Mouse (Mus musculus): ENCODE data around the gene Smc3. TPM values are rescaled to one million over a fixed set of nuclear protein-coding genes. Genes with fewer than 3 reads are reported as not detected.
A peak's percentile ranks its signal among the peaks of the same experiment; 100 is the strongest.

Smc3 gene
- polyA plus RNA-seq, 1 experiment from 2014 or later: 61.8 TPM

GRCm38 (mm10) chr19:53560436-53560835 is 39.8 kb upstream of the Smc3 start:
- Histone ChIP-seq H3K9me3 (replicated peaks; ENCODE audit: control insufficient read depth, low read length) (no peaks in the 10 kb centered on the region), H3K4me2 (ENCODE audit: low read length) (no peak overlapping the region)

GRCm38 (mm10) chr19:53564174-53564573 is 36.0 kb upstream of the Smc3 start:
- no peak overlapping the region for H3K9ac ChIP-seq (ENCODE audit: low read length)
- ATAC-seq (no peak), DNase-seq (ENCODE audit: low spot score) (no peak)
- no peak overlapping the region for H3K27ac ChIP-seq (ENCODE audit: low read depth, low read length)
- H3K9me3 ChIP-seq (replicated peaks; ENCODE audit: control insufficient read depth, low read length): no peaks in the 10 kb centered on the region
- no peak overlapping the region for H3K4me3 ChIP-seq (ENCODE audit: low read depth, low read length)
- H3K4me2 ChIP-seq (ENCODE audit: low read length): no peak overlapping the region
- no peaks in the 10 kb centered on the region for H3K27me3 ChIP-seq (replicated peaks; ENCODE audit: control insufficient read depth, insufficient read depth, low read length)
- H3K4me1 ChIP-seq (ENCODE audit: control insufficient read depth, insufficient read depth, low read length): no peaks in the 10 kb centered on the region; the same call in 1 of the 2 replicates
- H3K36me3 ChIP-seq (ENCODE audit: control insufficient read depth, insufficient read depth, low read length): no peaks in the 10 kb centered on the region
- WGBS: 66% methylated on average over 4 of the region's 4 CpGs

More at GRCm38 (mm10) chr19:53560436-53560835, 39.8 kb upstream of the Smc3 start:
- H3K9ac ChIP-seq (ENCODE audit: low read length): no peak overlapping the region
- no peak overlapping the region for H3K4me3 ChIP-seq (ENCODE audit: low read depth, low read length)
- no peaks in the 10 kb centered on the region for H3K27me3 ChIP-seq (replicated peaks; ENCODE audit: control insufficient read depth, insufficient read depth, low read length)
- no peaks in the 10 kb centered on the region for H3K4me1 ChIP-seq (ENCODE audit: control insufficient read depth, insufficient read depth, low read length)
- ATAC-seq (no peak), DNase-seq (ENCODE audit: low spot score) (no peak)
- no peaks in the 10 kb centered on the region for H3K36me3 ChIP-seq (ENCODE audit: control insufficient read depth, insufficient read depth, low read length)
- H3K27ac ChIP-seq (ENCODE audit: low read depth, low read length): no peak overlapping the region
- 87% methylated on average over 3 of the region's 3 CpGs for WGBS

- WGBS: 94% methylated on average over 14 of the region's 14 CpGs
- no peak overlapping the region for H3K9ac ChIP-seq (ENCODE audit: low read length)
- H3K36me3 ChIP-seq (ENCODE audit: control insufficient read depth, insufficient read depth, low read length): no peaks in the 10 kb centered on the region
- no peaks in the 10 kb centered on the region for H3K27me3 ChIP-seq (replicated peaks; ENCODE audit: control insufficient read depth, insufficient read depth, low read length)
- no peak overlapping the region for H3K4me2 ChIP-seq (ENCODE audit: low read length)
- DNase-seq (ENCODE audit: low spot score): no peak
- no peaks in the 10 kb centered on the region for H3K9me3 ChIP-seq (replicated peaks; ENCODE audit: control insufficient read depth, low read length)
- H3K4me1 ChIP-seq (ENCODE audit: control insufficient read depth, insufficient read depth, low read length): no peaks in the 10 kb centered on the region; the same call in 1 of the 2 replicates
- H3K4me3 ChIP-seq (ENCODE audit: low read depth, low read length): no peak overlapping the region
- no peak overlapping the region for H3K27ac ChIP-seq (ENCODE audit: low read depth, low read length)
- no peak for ATAC-seq
These were observed 34.5 kb upstream of the Smc3 start for GRCm38 (mm10) chr19:53565565-53566277.

- Histone ChIP-seq H3K36me3 (ENCODE audit: control insufficient read depth, insufficient read depth, low read length) (no peaks in the 10 kb centered on the region), H3K4me1 (ENCODE audit: control insufficient read depth, insufficient read depth, low read length) (no peaks in the 10 kb centered on the region; the same call in 1 of the 2 replicates), H3K4me2 (ENCODE audit: low read length) (peak overlapping the region; percentile 28), H3K27me3 (replicated peaks; ENCODE audit: control insufficient read depth, insufficient read depth, low read length) (no peaks in the 10 kb centered on the region), H3K9ac (ENCODE audit: low read length) (no peak overlapping the region), H3K27ac (ENCODE audit: low read depth, low read length) (no peak overlapping the region), H3K9me3 (replicated peaks; ENCODE audit: control insufficient read depth, low read length) (no peaks in the 10 kb centered on the region), H3K4me3 (ENCODE audit: low read depth, low read length) (no peak overlapping the region)
- peak; percentile 58 for ATAC-seq
- peak; percentile 63 for DNase-seq (ENCODE audit: low spot score)
- WGBS: 2% methylated on average over 11 of the region's 11 CpGs
These were observed 32.3 kb upstream of the Smc3 start for GRCm38 (mm10) chr19:53567864-53568263.

- ATAC-seq (no peak), DNase-seq (ENCODE audit: low spot score) (no peak)
- Histone ChIP-seq H3K36me3 (ENCODE audit: control insufficient read depth, insufficient read depth, low read length) (no peaks in the 10 kb centered on the region), H3K9ac (ENCODE audit: low read length) (no peak overlapping the region), H3K4me3 (ENCODE audit: low read depth, low read length) (no peak overlapping the region), H3K27ac (ENCODE audit: low read depth, low read length) (no peak overlapping the region), H3K4me2 (ENCODE audit: low read length) (no peak overlapping the region), H3K9me3 (replicated peaks; ENCODE audit: control insufficient read depth, low read length) (no peaks in the 10 kb centered on the region), H3K27me3 (replicated peaks; ENCODE audit: control insufficient read depth, insufficient read depth, low read length) (no peaks in the 10 kb centered on the region), H3K4me1 (ENCODE audit: control insufficient read depth, insufficient read depth, low read length) (no peaks in the 10 kb centered on the region; the same call in 1 of the 2 replicates)
- 72% methylated on average over 3 of the region's 3 CpGs for WGBS
These were observed 31.6 kb upstream of the Smc3 start for GRCm38 (mm10) chr19:53568553-53568952.

DNA sequence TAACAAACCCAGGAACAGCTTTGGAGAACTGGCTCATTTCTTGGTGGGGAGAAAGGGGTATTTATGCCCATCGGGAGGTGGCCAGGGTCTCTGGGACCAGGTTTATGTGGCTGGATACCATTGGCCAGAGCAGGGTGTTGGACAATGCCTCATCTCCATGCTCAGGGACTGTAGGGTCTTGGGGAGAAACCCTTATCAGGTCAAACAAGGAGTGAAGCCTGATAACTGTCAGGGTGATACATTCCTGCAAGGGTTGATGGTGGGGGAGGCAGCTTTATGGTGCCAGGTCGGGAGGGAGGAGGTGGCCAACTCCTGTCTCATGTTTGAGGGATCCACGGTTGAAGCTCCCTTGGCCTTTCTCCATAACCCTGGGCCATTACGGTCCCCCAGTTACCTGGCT is 29.1 kb upstream of the Smc3 start:
- no peaks in the 10 kb centered on the region for H3K36me3 ChIP-seq (ENCODE audit: control insufficient read depth, insufficient read depth, low read length)
- 97% methylated on average over 4 of the region's 4 CpGs for WGBS
- no peak for ATAC-seq

GRCm38 (mm10) chr19:53571501-53572428 is 28.4 kb upstream of the Smc3 start:
- no peaks in the 10 kb centered on the region for H3K27me3 ChIP-seq (replicated peaks; ENCODE audit: control insufficient read depth, insufficient read depth, low read length)
- H3K9ac ChIP-seq (ENCODE audit: low read length): no peak overlapping the region
- H3K9me3 ChIP-seq (replicated peaks; ENCODE audit: control insufficient read depth, low read length): no peaks in the 10 kb centered on the region
- H3K4me2 ChIP-seq (ENCODE audit: low read length): no peak overlapping the region
- 83% methylated on average over 18 of the region's 18 CpGs for WGBS
- H3K36me3 ChIP-seq (ENCODE audit: control insufficient read depth, insufficient read depth, low read length): no peaks in the 10 kb centered on the region
- no peak for ATAC-seq
- H3K27ac ChIP-seq (ENCODE audit: low read depth, low read length): no peak overlapping the region
- H3K4me1 ChIP-seq (ENCODE audit: control insufficient read depth, insufficient read depth, low read length): no peaks in the 10 kb centered on the region; the same call in 1 of the 2 replicates
- no peak overlapping the region for H3K4me3 ChIP-seq (ENCODE audit: low read depth, low read length)
- DNase-seq (ENCODE audit: low spot score): no peak

More for the DNA sequence above, 29.1 kb upstream of the Smc3 start:
- Histone ChIP-seq H3K9ac (ENCODE audit: low read length) (no peak overlapping the region), H3K4me2 (ENCODE audit: low read length) (no peak overlapping the region), H3K4me3 (ENCODE audit: low read depth, low read length) (no peak overlapping the region), H3K4me1 (ENCODE audit: control insufficient read depth, insufficient read depth, low read length) (no peaks in the 10 kb centered on the region; the same call in 1 of the 2 replicates), H3K27ac (ENCODE audit: low read depth, low read length) (no peak overlapping the region), H3K27me3 (replicated peaks; ENCODE audit: control insufficient read depth, insufficient read depth, low read length) (no peaks in the 10 kb centered on the region), H3K9me3 (replicated peaks; ENCODE audit: control insufficient read depth, low read length) (no peaks in the 10 kb centered on the region)
- DNase-seq (ENCODE audit: low spot score): no peak

DNA sequence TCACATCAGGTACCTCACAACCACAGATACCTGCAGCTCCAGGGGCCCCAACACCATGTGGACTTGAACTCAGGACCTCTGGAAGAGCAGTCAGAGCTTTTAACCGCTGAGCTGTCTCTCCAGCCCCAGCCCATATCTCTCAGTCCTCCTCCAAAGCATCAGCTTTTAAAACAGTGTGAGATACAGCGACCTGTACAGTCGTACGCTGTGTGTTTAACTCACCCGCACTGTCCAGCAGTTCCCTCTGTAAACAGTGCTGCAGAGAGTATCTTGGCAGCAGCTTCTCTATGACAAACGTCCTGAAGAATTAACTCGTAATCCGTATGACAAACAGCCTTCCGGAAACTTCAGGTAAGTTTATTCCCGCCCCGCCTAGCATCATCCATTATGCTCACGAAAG is 27.6 kb upstream of the Smc3 start:
- no peak overlapping the region for H3K9ac ChIP-seq (ENCODE audit: low read length)
- no peak overlapping the region for H3K4me3 ChIP-seq (ENCODE audit: low read depth, low read length)
- H3K36me3 ChIP-seq (ENCODE audit: control insufficient read depth, insufficient read depth, low read length): no peaks in the 10 kb centered on the region
- H3K4me1 ChIP-seq (ENCODE audit: control insufficient read depth, insufficient read depth, low read length): no peaks in the 10 kb centered on the region; the same call in 1 of the 2 replicates
- no peaks in the 10 kb centered on the region for H3K9me3 ChIP-seq (replicated peaks; ENCODE audit: control insufficient read depth, low read length)
- no peak for ATAC-seq
- H3K4me2 ChIP-seq (ENCODE audit: low read length): no peak overlapping the region
- DNase-seq (ENCODE audit: low spot score): no peak
- H3K27ac ChIP-seq (ENCODE audit: low read depth, low read length): no peak overlapping the region
- WGBS: 85% methylated on average over 12 of the region's 12 CpGs
- no peaks in the 10 kb centered on the region for H3K27me3 ChIP-seq (replicated peaks; ENCODE audit: control insufficient read depth, insufficient read depth, low read length)

Data from forebrain, embryonic 14.5 days (tissue).